Mouse (Mus musculus): ENCODE measurements at regions not wholly inside any gene's neighbourhood (a gene's known extent, or its start where the extent isn't known, plus 50 kb on each side); places are given as distances from the start of the nearest gene placed in this dataset.

GRCm38 (mm10) chr10:15592161-15592560, 874.1 kb upstream of the Gje1 start:
- in situ Hi-C loops (cut with MboI; ENCODE audit: low sequenced_read_pairs in 2 of 2, unreplicated experiment in 2 of 2) = no loop called here
- Histone ChIP-seq H3K9ac (ENCODE audit: insufficient read depth, low read depth, low read length, poor library complexity, severe bottlenecking) (no peak overlapping the region), H3K4me3 (ENCODE audit: insufficient read depth in 1 of 2, low read depth in 1 of 2, low read length in 2 of 2, poor library complexity in 1 of 2, severe bottlenecking in 1 of 2) (no peak overlapping the region), H3K9me3 (ENCODE audit: control insufficient read depth, insufficient read depth, low read depth, low read length) (no peaks in the 10 kb centered on the region), H3K36me3 (ENCODE audit: control insufficient read depth, insufficient read depth, low read length, poor library complexity, severe bottlenecking) (no peaks in the 10 kb centered on the region), H3K4me1 (ENCODE audit: control insufficient read depth in 2 of 2, insufficient read depth in 2 of 2, low read length in 2 of 2, poor library complexity in 1 of 2) (no peaks in the 10 kb centered on the region), H3K27ac (ENCODE audit: insufficient read depth, low read depth, low read length, poor library complexity, severe bottlenecking) (no peak overlapping the region)
- no peak for DNase-seq (ENCODE audit: low read depth, low spot score)
- no peak for TF ChIP-seq ZC3H11A (IDR thresholded peaks at IDR 0.05; ENCODE audit: borderline replicate concordance, low read depth, low read length)
- no peak for TF ChIP-seq CHD2 (IDR thresholded peaks at IDR 0.05; ENCODE audit: low read depth, low read length)
- no peak for TF ChIP-seq ZNF384 (IDR thresholded peaks at IDR 0.05; ENCODE audit: low read depth, low read length)
- no peak for TF ChIP-seq MAFK (IDR thresholded peaks at IDR 0.05; ENCODE audit: insufficient read depth, low read depth, low read length)
- no peak for TF ChIP-seq HCFC1 (IDR thresholded peaks at IDR 0.05; ENCODE audit: borderline replicate concordance, insufficient read depth, low read length)

- H3K4me3 ChIP-seq (ENCODE audit: insufficient read depth in 1 of 2, low read depth in 1 of 2, low read length in 2 of 2, poor library complexity in 1 of 2, severe bottlenecking in 1 of 2) = no peak overlapping the region
- in situ Hi-C loops (cut with MboI; ENCODE audit: low sequenced_read_pairs in 2 of 2, unreplicated experiment in 2 of 2) = no loop called here
- H3K36me3 ChIP-seq (ENCODE audit: control insufficient read depth, insufficient read depth, low read length, poor library complexity, severe bottlenecking) = no peaks in the 10 kb centered on the region
- peak; percentile 80 for DNase-seq (ENCODE audit: low read depth, low spot score)
- no peaks in the 10 kb centered on the region for H3K9me3 ChIP-seq (ENCODE audit: control insufficient read depth, insufficient read depth, low read depth, low read length)
- no peak overlapping the region for H3K9ac ChIP-seq (ENCODE audit: insufficient read depth, low read depth, low read length, poor library complexity, severe bottlenecking)
- TF ChIP-seq MAFK (IDR thresholded peaks at IDR 0.05; ENCODE audit: insufficient read depth, low read depth, low read length) = no peak
- no peak for TF ChIP-seq ZC3H11A (IDR thresholded peaks at IDR 0.05; ENCODE audit: borderline replicate concordance, low read depth, low read length)
- TF ChIP-seq CHD2 (IDR thresholded peaks at IDR 0.05; ENCODE audit: low read depth, low read length) = no peak
- no peak for TF ChIP-seq ZNF384 (IDR thresholded peaks at IDR 0.05; ENCODE audit: low read depth, low read length)
- H3K4me1 ChIP-seq (ENCODE audit: control insufficient read depth in 2 of 2, insufficient read depth in 2 of 2, low read length in 2 of 2, poor library complexity in 1 of 2) = no peaks in the 10 kb centered on the region; a peak in 1 of 4 replicates
- peak overlapping the region; percentile 67; the same call in 1 of the 2 replicates for H3K27ac ChIP-seq (ENCODE audit: insufficient read depth, low read depth, low read length, poor library complexity, severe bottlenecking)
These were observed 868.1 kb upstream of the Gje1 start for GRCm38 (mm10) chr10:15586081-15586480.

- H3K4me1 ChIP-seq (ENCODE audit: control insufficient read depth in 2 of 2, insufficient read depth in 2 of 2, low read length in 2 of 2, poor library complexity in 1 of 2) = no peaks in the 10 kb centered on the region
- TF ChIP-seq ZNF384 (IDR thresholded peaks at IDR 0.05; ENCODE audit: low read depth, low read length) = no peak
- TF ChIP-seq CHD2 (IDR thresholded peaks at IDR 0.05; ENCODE audit: low read depth, low read length) = no peak
- TF ChIP-seq MAFK (IDR thresholded peaks at IDR 0.05; ENCODE audit: insufficient read depth, low read depth, low read length) = no peak
- no peak for TF ChIP-seq HCFC1 (IDR thresholded peaks at IDR 0.05; ENCODE audit: borderline replicate concordance, insufficient read depth, low read length)
- no peak for TF ChIP-seq ZC3H11A (IDR thresholded peaks at IDR 0.05; ENCODE audit: borderline replicate concordance, low read depth, low read length)
- in situ Hi-C loops (cut with MboI; ENCODE audit: low sequenced_read_pairs in 2 of 2, unreplicated experiment in 2 of 2) = no loop called here
These were observed 846.1 kb upstream of the Gje1 start for GRCm38 (mm10) chr10:15564119-15564518.

GRCm38 (mm10) chr10:15553407-15554064, 835.5 kb upstream of the Gje1 start:
- DNase-seq (ENCODE audit: low read depth, low spot score) = no peak
- no peak for TF ChIP-seq MAFK (IDR thresholded peaks at IDR 0.05; ENCODE audit: insufficient read depth, low read depth, low read length)
- TF ChIP-seq HCFC1 (IDR thresholded peaks at IDR 0.05; ENCODE audit: borderline replicate concordance, insufficient read depth, low read length) = no peak
- TF ChIP-seq ZNF384 (IDR thresholded peaks at IDR 0.05; ENCODE audit: low read depth, low read length) = no peak
- no peak for TF ChIP-seq ZC3H11A (IDR thresholded peaks at IDR 0.05; ENCODE audit: borderline replicate concordance, low read depth, low read length)
- TF ChIP-seq CHD2 (IDR thresholded peaks at IDR 0.05; ENCODE audit: low read depth, low read length) = no peak
- Histone ChIP-seq H3K27ac (ENCODE audit: insufficient read depth, low read depth, low read length, poor library complexity, severe bottlenecking) (no peak overlapping the region), H3K9me3 (ENCODE audit: control insufficient read depth, insufficient read depth, low read depth, low read length) (no peaks in the 10 kb centered on the region), H3K4me3 (ENCODE audit: insufficient read depth in 1 of 2, low read depth in 1 of 2, low read length in 2 of 2, poor library complexity in 1 of 2, severe bottlenecking in 1 of 2) (no peak overlapping the region), H3K4me1 (ENCODE audit: control insufficient read depth in 2 of 2, insufficient read depth in 2 of 2, low read length in 2 of 2, poor library complexity in 1 of 2) (peaks cover 0 to 2% of the 10 kb centered on the region in 2 experiments; a peak in 1 of 4 replicates), H3K36me3 (ENCODE audit: control insufficient read depth, insufficient read depth, low read length, poor library complexity, severe bottlenecking) (no peaks in the 10 kb centered on the region), H3K9ac (ENCODE audit: insufficient read depth, low read depth, low read length, poor library complexity, severe bottlenecking) (no peak overlapping the region)
- in situ Hi-C loops (cut with MboI; ENCODE audit: low sequenced_read_pairs in 2 of 2, unreplicated experiment in 2 of 2) = no loop called here

More at GRCm38 (mm10) chr10:15564119-15564518, 846.1 kb upstream of the Gje1 start:
- Histone ChIP-seq H3K4me3 (ENCODE audit: insufficient read depth in 1 of 2, low read depth in 1 of 2, low read length in 2 of 2, poor library complexity in 1 of 2, severe bottlenecking in 1 of 2) (no peak overlapping the region), H3K9me3 (ENCODE audit: control insufficient read depth, insufficient read depth, low read depth, low read length) (no peaks in the 10 kb centered on the region), H3K27ac (ENCODE audit: insufficient read depth, low read depth, low read length, poor library complexity, severe bottlenecking) (no peak overlapping the region), H3K9ac (ENCODE audit: insufficient read depth, low read depth, low read length, poor library complexity, severe bottlenecking) (no peak overlapping the region), H3K36me3 (ENCODE audit: control insufficient read depth, insufficient read depth, low read length, poor library complexity, severe bottlenecking) (no peaks in the 10 kb centered on the region)
- DNase-seq (ENCODE audit: low read depth, low spot score) = no peak
